Mouse (Mus musculus) G1E (cell line): ENCODE results near the gene Tigd4.

ENCODE experiments used
- CTCF ChIP-seq: IDR thresholded peaks from 2 replicates; pipeline ENCODE4 v1.5.1; 2012; ENCODE audit warnings: low read depth, low read length, inconsistent platforms, mixed read lengths
- GATA1 ChIP-seq: IDR thresholded peaks from 2 replicates; pipeline ENCODE4 v1.6.1; 2012; ENCODE audit warnings: borderline replicate concordance, low read length, inconsistent platforms, mixed read lengths
- GATA2 ChIP-seq: IDR thresholded peaks from 2 replicates; pipeline ENCODE4 v1.6.1; 2012; ENCODE audit warnings: low read depth, low read length, inconsistent platforms, borderline replicate concordance
- POLR2AphosphoS5 ChIP-seq: IDR thresholded peaks from 2 replicates; pipeline ENCODE4 v1.6.1; 2012; ENCODE audit warnings: low read depth, low read length, inconsistent platforms; ENCODE audit not compliant: insufficient replicate concordance
- TAL1 ChIP-seq: conservative IDR thresholded peaks from 2 replicates; pipeline ENCODE4 v1.6.1; 2012; ENCODE audit warnings: low read depth, low read length, inconsistent platforms, mixed read lengths

DNA sequence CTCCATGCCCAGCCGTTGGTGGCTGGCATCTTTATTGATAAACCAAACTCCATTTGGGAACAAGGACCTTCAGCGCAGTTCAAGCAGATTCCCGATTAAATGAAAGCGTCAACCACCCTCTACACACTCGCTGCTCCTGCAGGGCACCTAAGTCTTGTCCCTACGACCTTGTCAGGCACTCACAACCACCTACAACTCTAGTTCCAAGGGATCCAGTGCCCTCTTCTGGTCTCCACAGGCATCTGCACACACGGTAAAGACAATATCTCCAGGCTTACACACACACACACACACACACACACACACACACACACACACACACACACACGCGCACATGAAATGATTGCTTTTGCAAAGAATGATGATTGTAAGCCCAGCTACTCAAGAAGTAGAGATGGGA is 38.2 kb downstream of the Tigd4 start:
- TF ChIP-seq POLR2AphosphoS5 (no peak), GATA1 (no peak), CTCF (no peak), GATA2 (no peak), TAL1 (no peak)
